Mouse (Mus musculus) urinary bladder, adult 18-20 months (tissue): ENCODE data around the gene Vmn2r18.

ENCODE experiments used
- DNase-seq, 2 experiments: peaks; one replicate each; pipeline ENCODE4 v3.0.0; 2022; ENCODE audit warnings: low spot score in 2 of 2, mixed read lengths in 2 of 2

The Vmn2r18 gene

DNA sequence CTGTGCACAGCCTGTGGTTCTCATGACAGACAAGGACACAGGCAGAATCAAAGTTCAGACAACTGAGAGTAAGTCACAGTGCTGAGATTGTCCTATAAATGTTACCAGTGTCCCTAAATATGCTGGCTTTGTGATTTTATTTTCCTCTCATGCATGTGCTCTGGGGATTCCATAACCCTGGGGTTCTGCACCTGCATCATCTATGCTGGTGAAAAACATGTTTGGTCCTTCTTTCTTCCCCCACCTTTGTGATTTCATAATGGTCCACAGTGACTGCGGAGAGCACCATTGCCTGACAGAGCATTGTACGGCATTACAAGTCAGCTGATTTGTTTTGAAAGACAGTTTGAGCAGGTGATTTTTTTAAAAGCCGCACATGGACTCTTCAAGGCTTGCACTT lies at the start of gene Vmn2r18:
Vmn2r18 (minus strand) TSS at position 101 of the 400 bp plus-strand sequence.
- DNase-seq, result no peak

DNA sequence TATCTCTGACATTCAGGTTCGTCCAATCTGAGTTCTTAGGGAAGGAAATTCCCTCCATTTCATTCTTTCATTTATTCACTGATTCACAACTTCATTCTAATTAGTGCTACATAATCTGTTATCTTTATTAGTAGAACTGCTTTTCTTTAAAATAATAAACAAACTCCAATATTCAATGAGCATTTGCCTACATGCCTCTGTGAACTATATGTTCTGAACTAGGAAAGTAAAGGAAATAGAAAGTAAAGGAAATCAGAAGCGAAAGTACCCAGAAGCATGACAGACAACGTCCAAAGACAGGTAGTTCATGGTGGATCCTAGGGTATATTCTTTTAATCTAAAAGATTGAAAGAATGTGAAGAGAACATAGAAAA lies 45.6 kb upstream of the Vmn2r18 start:
- DNase-seq, result no peak

- DNase-seq, result peak; percentile 90 to 93
Observed at GRCm38 (mm10) chr5:151650700-151651410, 45.0 kb upstream of the Vmn2r18 start, which contains the start of gene Rfc3. TSS of gene Rfc3 (minus strand) at chr5:151651242.

DNA sequence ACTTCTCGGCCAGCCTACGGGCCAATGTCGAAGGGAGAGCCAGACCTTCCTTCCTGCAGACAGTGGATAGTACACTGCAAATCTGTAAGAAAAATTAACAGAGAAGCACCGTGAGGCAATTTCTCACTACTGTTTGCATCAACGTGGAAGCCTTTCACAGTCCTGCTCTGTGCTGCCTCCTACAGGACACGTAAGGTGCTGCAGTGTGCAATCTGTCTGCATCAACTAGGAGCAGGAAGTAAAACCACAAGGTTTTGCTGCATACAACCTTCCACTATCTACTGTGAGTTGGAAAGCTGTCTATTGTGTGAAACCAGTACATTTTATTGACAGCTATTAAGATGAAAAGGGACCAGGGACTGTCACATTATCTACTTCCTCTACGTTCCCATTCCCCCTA lies 39.0 kb upstream of the Vmn2r18 start:
- no peak for DNase-seq

- no peak for DNase-seq
Observed at GRCm38 (mm10) chr5:151642867-151643266, 37.0 kb upstream of the Vmn2r18 start.

- DNase-seq, result no peak
Observed at GRCm38 (mm10) chr5:151642102-151642501, 36.3 kb upstream of the Vmn2r18 start.

DNA sequence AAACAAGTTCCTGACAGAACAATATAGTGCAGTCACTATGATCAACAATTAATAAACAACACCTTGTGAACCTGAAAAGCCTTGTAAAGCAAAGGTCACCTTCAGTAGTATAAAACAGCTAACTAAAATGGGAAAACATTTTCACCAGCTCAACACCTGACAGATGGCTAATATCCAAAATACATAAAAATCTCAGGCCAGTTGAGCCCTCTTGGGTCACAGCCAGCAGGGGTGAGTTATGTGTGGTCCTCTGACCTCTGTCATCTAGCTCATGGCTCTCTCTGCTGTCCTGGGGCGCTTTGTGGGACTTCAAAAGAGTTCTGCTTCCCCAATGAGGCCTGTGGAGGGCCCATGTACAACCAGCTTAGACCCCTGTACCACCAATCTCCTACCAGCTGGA lies 4.1 kb downstream of the Vmn2r18 start:
- no peak for DNase-seq
